In genomic region chr7:68024625-68025024, GRCm38 (mm10) we compare ENCODE assay signal across 18 mouse cellular contexts.
DNase-seq lines count a peak whose midpoint lies in the region; ATAC-seq lines count a peak whose summit lies in the region.
"Had no signal": no experiment of that assay in that cellular context is flagged by ENCODE, and none has a peak within 500 bp of the region (broad histone marks: within the 10 kb centered on the region; RNA-seq: fewer than 3 reads in every experiment).

No protein-coding gene starts in this region.

- H3K4me3 ChIP-seq in heart, embryonic 16.5 days (ENCODE audit: low read length): no peak overlapping the region
- no peak overlapping the region for H3K4me3 ChIP-seq in midbrain, embryonic 14.5 days (replicated peaks; ENCODE audit: low read depth, low read length)
- H3K4me3 ChIP-seq in midbrain, embryonic 16.5 days (ENCODE audit: low read depth, low read length): no peak overlapping the region
- H3K4me3 ChIP-seq: forebrain, embryonic 13.5 days; hindbrain, embryonic 13.5 days; limb, embryonic 10.5 days; liver, embryonic 15.5 days had no signal

- H3K27me3 ChIP-seq in heart, embryonic 16.5 days (ENCODE audit: control insufficient read depth, insufficient read depth, low read length): no peaks in the 10 kb centered on the region
- no peaks in the 10 kb centered on the region for H3K27me3 ChIP-seq in midbrain, embryonic 14.5 days (ENCODE audit: control insufficient read depth, insufficient read depth, low read length)
- H3K27me3 ChIP-seq in midbrain, embryonic 16.5 days (ENCODE audit: control insufficient read depth, insufficient read depth, low read depth, low read length): no peaks in the 10 kb centered on the region
- H3K27me3 ChIP-seq: forebrain, embryonic 13.5 days; hindbrain, embryonic 13.5 days; liver, embryonic 15.5 days; Patski had no signal

- peaks cover 48% of the 10 kb centered on the region for H3K4me1 ChIP-seq in heart, embryonic 16.5 days (ENCODE audit: control insufficient read depth, insufficient read depth, low read length)
- H3K4me1 ChIP-seq in midbrain, embryonic 14.5 days (ENCODE audit: control insufficient read depth, insufficient read depth, low read length): peaks cover 5% of the 10 kb centered on the region
- peaks cover 16% of the 10 kb centered on the region for H3K4me1 ChIP-seq in midbrain, embryonic 16.5 days (ENCODE audit: control insufficient read depth, insufficient read depth, low read length)

- no peaks in the 10 kb centered on the region for H3K36me3 ChIP-seq in heart, embryonic 16.5 days (ENCODE audit: control insufficient read depth, insufficient read depth)
- no peaks in the 10 kb centered on the region for H3K36me3 ChIP-seq in midbrain, embryonic 14.5 days (ENCODE audit: control insufficient read depth, insufficient read depth, low read length)
- no peaks in the 10 kb centered on the region for H3K36me3 ChIP-seq in midbrain, embryonic 16.5 days (ENCODE audit: control insufficient read depth, insufficient read depth, low read length)
- H3K36me3 ChIP-seq: liver, embryonic 15.5 days had no signal

- no peak for ATAC-seq in heart, embryonic 16.5 days (replicated peaks; ENCODE audit: extremely low read depth, insufficient read depth, low FRiP score)
- ATAC-seq in midbrain, embryonic 14.5 days (ENCODE audit: low FRiP score, low TSS enrichment): no peak
- no peak for ATAC-seq in midbrain, embryonic 16.5 days
- ATAC-seq: forebrain, embryonic 13.5 days; intestine, embryonic 16.5 days; Patski had no signal

- H3K4me2 ChIP-seq in heart, embryonic 16.5 days (ENCODE audit: low read depth, low read length): no peak overlapping the region
- H3K4me2 ChIP-seq in midbrain, embryonic 14.5 days (ENCODE audit: low read length): no peak overlapping the region
- no peak overlapping the region for H3K4me2 ChIP-seq in midbrain, embryonic 16.5 days (ENCODE audit: low read length)
- H3K4me2 ChIP-seq: forebrain, embryonic 13.5 days; hindbrain, embryonic 13.5 days; liver, embryonic 15.5 days had no signal

- H3K9ac ChIP-seq in heart, embryonic 16.5 days (ENCODE audit: low read length): no peak overlapping the region
- no peak overlapping the region for H3K9ac ChIP-seq in midbrain, embryonic 14.5 days (replicated peaks; ENCODE audit: low read length)
- no peak overlapping the region for H3K9ac ChIP-seq in midbrain, embryonic 16.5 days (ENCODE audit: low read depth, low read length)
- H3K9ac ChIP-seq: forebrain, embryonic 13.5 days; hindbrain, embryonic 13.5 days; liver, embryonic 15.5 days had no signal

- 0 out of 2 replicates have a peak overlapping the region, but pooled peaks have one; percentile 7 for H3K27ac ChIP-seq in heart, embryonic 16.5 days (ENCODE audit: low read length)
- H3K27ac ChIP-seq in midbrain, embryonic 14.5 days (replicated peaks; ENCODE audit: low read depth, low read length): no peak overlapping the region
- no peak overlapping the region for H3K27ac ChIP-seq in midbrain, embryonic 16.5 days (ENCODE audit: low read length)
- H3K27ac ChIP-seq: forebrain, embryonic 13.5 days; limb, embryonic 10.5 days; liver, embryonic 15.5 days had no signal

- intact Hi-C loops in heart, postnatal 14 days (cut with DNase I): no loop called here

- peak; percentile 49 for DNase-seq in adrenal gland, adult 2 months
- no peak for DNase-seq in adrenal gland, adult 18-20 months (ENCODE audit: low spot score in 2 of 2)
- no peak for DNase-seq in heart, postnatal 14 days
- peak; percentile 35 for DNase-seq in midbrain, embryonic 14.5 days
- DNase-seq in urinary bladder, postnatal 10 days (ENCODE audit: low spot score): no peak
- DNase-seq in B cell, adult 2 months: no peak
- DNase-seq: cerebellum, postnatal 36 days; gastrocnemius, postnatal 10 days; right cerebral cortex, postnatal 14 days; thymus, adult 2 months had no signal

- WGBS in heart, embryonic 16.5 days: 84% methylated on average over 4 of the region's 4 CpGs
- 82% methylated on average over 4 of the region's 4 CpGs for WGBS in midbrain, embryonic 14.5 days
- WGBS in midbrain, embryonic 16.5 days: 76% methylated on average over 4 of the region's 4 CpGs

- 0 out of 2 replicates have a peak, but pooled peaks cover 3% of the 10 kb centered on the region for H3K9me3 ChIP-seq in heart, embryonic 16.5 days (replicated peaks; ENCODE audit: control insufficient read depth, low read length)
- no peaks in the 10 kb centered on the region for H3K9me3 ChIP-seq in midbrain, embryonic 14.5 days (ENCODE audit: control insufficient read depth, low read length)
- H3K9me3 ChIP-seq in midbrain, embryonic 16.5 days (replicated peaks; ENCODE audit: control insufficient read depth, low read length, poor library complexity, severe bottlenecking): no peaks in the 10 kb centered on the region
- H3K9me3 ChIP-seq: forebrain, embryonic 13.5 days; hindbrain, embryonic 13.5 days; limb, embryonic 10.5 days; liver, embryonic 15.5 days had no signal

Comparison
In these comparisons a context has a peak if more than half of its experiments do, and no peak if none do; other contexts are left out.
1. DNase-seq: peak in adrenal gland, adult 2 months (single experiment) and midbrain, embryonic 14.5 days (single experiment); none in adrenal gland, adult 18-20 months (0 of 2), heart, postnatal 14 days (0 of 2), urinary bladder, postnatal 10 days (single experiment) and B cell, adult 2 months (0 of 2).